Mouse (Mus musculus) midbrain, embryonic 12.5 days (tissue): Measurements from ENCODE around the gene Anxa11. TPM values are rescaled to one million over a fixed set of nuclear protein-coding genes. Genes with fewer than 3 reads are reported as not detected.
"Not testable (repeated sequence)": the region's sequence is repeated elsewhere in the genome, so short reads cannot be mapped to it uniquely, and the experiment has no call there.

ENCODE experiments used
- ATAC-seq: fragments of 200-750 bp; cut with Nextera tagmentation; 2 replicates; pipeline ENCODE4 v1.8.0; 2017; ENCODE audit warnings: low read depth, moderate TSS enrichment, moderate library complexity; ENCODE audit not compliant: low FRiP score
- H3K27ac ChIP-seq: fragments of 300-500 bp; sonication (generic); replicated peaks from 2 replicates; pipeline ENCODE4 v1.5.1; 2016; ENCODE audit warnings: mild to moderate bottlenecking
- H3K27me3 ChIP-seq: fragments of 300-500 bp; sonication (generic); 2 replicates; pipeline ENCODE4 v1.6.1; 2016; ENCODE audit warnings: mild to moderate bottlenecking
- H3K36me3 ChIP-seq: fragments of 300-500 bp; sonication (generic); 2 replicates; pipeline ENCODE4 v1.6.1; 2016
- H3K4me1 ChIP-seq: fragments of 300-500 bp; sonication (generic); 2 replicates; pipeline ENCODE4 v1.6.1; 2016
- H3K4me2 ChIP-seq: fragments of 300-500 bp; sonication (generic); replicated peaks from 2 replicates; pipeline ENCODE4 v1.6.1; 2016; ENCODE audit warnings: mild to moderate bottlenecking, moderate library complexity
- H3K4me3 ChIP-seq: fragments of 300-500 bp; sonication (generic); 2 replicates; pipeline ENCODE4 v1.5.1; 2016; ENCODE audit warnings: mild to moderate bottlenecking
- H3K9ac ChIP-seq: fragments of 300-500 bp; sonication (generic); replicated peaks from 2 replicates; pipeline ENCODE4 v1.6.1; 2016; ENCODE audit warnings: mild to moderate bottlenecking, moderate library complexity
- H3K9me3 ChIP-seq: fragments of 300-500 bp; sonication (generic); 2 replicates; pipeline ENCODE4 v1.6.1; 2016; ENCODE audit warnings: mild to moderate bottlenecking
- WGBS: fragments of 180-500 bp; shearing (Covaris S2); methylation state at CpG from one replicate; pipeline ENCODE4 v1.1.7; 2016; 5-methylcytosine and 5-hydroxymethylcytosine counted together
- microRNA-seq: library from miRNA; unstranded; fragments of <30 nt; microRNA quantifications from one replicate; pipeline ENCODE4, GENCODE M21; 2017
- polyA plus RNA-seq: library from polyadenylated mRNA; unstranded; fragments of >200 nt; fragmentation: Nextera tagmentation; extraction: Ambion mirVana; gene quantifications from 2 replicates; pipeline ENCODE4 v1.2.1, GENCODE M21; 2016

Gene Anxa11
- polyA plus RNA-seq, 1 experiment from 2014 or later = 4.1 TPM

GRCm38 (mm10) chr14:25927562-25927881 lies 85.6 kb downstream of the Anxa11 start, which contains the start of gene Tmem254a:
Gene Tmem254a (minus strand): TSS chr14:25927672.
- not testable (repeated sequence) for H3K36me3 ChIP-seq, H3K4me2 ChIP-seq, H3K4me1 ChIP-seq, H3K27ac ChIP-seq, H3K9me3 ChIP-seq, H3K4me3 ChIP-seq, H3K27me3 ChIP-seq, H3K9ac ChIP-seq
- no CpG with 5 or more reads among the region's 10 CpGs for WGBS
- 0 out of 2 replicates have a peak, but pooled peaks have one; percentile 44 for ATAC-seq

Small RNAs within 50 kb of the gene (microRNA-seq; reads per million reads assigned to microRNA genes)
- not detected for gene Gm23701

Other genes starting within 250 kb of the Anxa11 start
- 28.7 and 29.7 TPM in 2 replicates for gene Ppif, start 148.0 kb upstream of the Anxa11 start, polyA plus RNA-seq
- 17.7 and 20.7 TPM in 2 replicates for gene Zcchc24, start 73.1 kb upstream of the Anxa11 start, polyA plus RNA-seq
- gene Plac9a, start 60.9 kb downstream of the Anxa11 start, polyA plus RNA-seq = not detected in 2 replicates
- 1.4 and 2.7 TPM in 2 replicates for gene Tmem254a, start 85.5 kb downstream of the Anxa11 start, polyA plus RNA-seq
- gene Cphx1, start 96.1 kb downstream of the Anxa11 start, polyA plus RNA-seq = not detected in 2 replicates
- 7.1 and 7.3 TPM in 2 replicates for gene Duxbl1, start 136.4 kb downstream of the Anxa11 start, polyA plus RNA-seq
- gene Gm9780, start 200.6 kb downstream of the Anxa11 start, polyA plus RNA-seq = 3.0 and 6.0 TPM in 2 replicates
- 13.7 and 21.1 TPM in 2 replicates for gene Tmem254c, start 225.2 kb downstream of the Anxa11 start, polyA plus RNA-seq
- not detected in 2 replicates for gene Cphx2, start 239.4 kb downstream of the Anxa11 start, polyA plus RNA-seq
- gene Cphx3, start 240.1 kb downstream of the Anxa11 start, polyA plus RNA-seq = not detected in 2 replicates